Mouse (Mus musculus): ENCODE data around the gene Ttc28. TPM values are rescaled to one million over a fixed set of nuclear protein-coding genes. Genes with fewer than 3 reads are reported as not detected.

Gene Ttc28
- total and polyA plus RNA-seq, 3 experiments: 1.1 to 1.8 TPM; not detected in 1

GRCm38 (mm10) chr5:111291639-111292038 is 412.0 kb downstream of the Ttc28 start:
- no peaks in the 10 kb centered on the region for H3K36me3 ChIP-seq (ENCODE audit: control insufficient read depth in 1 of 2, insufficient read depth in 2 of 2, low read length in 2 of 2)

DNA sequence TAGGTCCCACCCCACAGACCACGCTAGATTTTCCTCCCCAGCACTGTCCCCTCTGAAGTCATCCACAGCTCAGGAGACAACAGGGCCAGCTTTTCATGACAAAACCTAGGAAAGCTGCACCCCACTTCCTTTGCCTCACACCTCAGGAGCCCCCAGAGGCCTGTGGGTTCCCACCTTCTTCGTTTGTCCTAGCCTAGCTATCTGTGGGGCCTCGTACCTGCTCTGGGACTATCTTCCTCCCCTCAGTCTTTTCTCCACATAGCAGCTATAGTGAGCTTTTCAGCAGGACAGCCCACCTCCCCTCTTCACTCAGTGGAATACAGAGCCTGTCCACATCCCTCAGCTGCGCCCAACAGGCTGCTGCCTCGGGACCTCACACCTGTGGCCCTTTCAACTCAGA is 418.2 kb downstream of the Ttc28 start:
- Histone ChIP-seq H3K27ac (ENCODE audit: control insufficient read depth, low read depth, low read length) (no peak overlapping the region), H3K36me3 (ENCODE audit: control insufficient read depth in 1 of 2, insufficient read depth in 2 of 2, low read length in 2 of 2) (no peaks in the 10 kb centered on the region), H3K4me1 (ENCODE audit: control insufficient read depth in 1 of 2, insufficient read depth in 2 of 2, low read length in 2 of 2) (no peaks in the 10 kb centered on the region), H3K9ac (ENCODE audit: control insufficient read depth, low read depth, low read length, poor library complexity, severe bottlenecking) (no peak overlapping the region), H3K27me3 (ENCODE audit: control insufficient read depth in 1 of 2, insufficient read depth in 2 of 2, low read length in 2 of 2) (no peaks in the 10 kb centered on the region; a peak in 2 of 4 replicates), H3K4me3 (ENCODE audit: control insufficient read depth in 1 of 2, insufficient read depth in 1 of 2, low read depth in 2 of 2, low read length in 2 of 2) (no peak overlapping the region), H3K79me2 (ENCODE audit: control insufficient read depth, insufficient read depth, low read length, poor library complexity) (no peaks in the 10 kb centered on the region), H3K9me3 (replicated peaks; ENCODE audit: insufficient read depth, low read length) (no peaks in the 10 kb centered on the region)
- no peak for TF ChIP-seq CHD2 (IDR thresholded peaks at IDR 0.05; ENCODE audit: low read length)
- TF ChIP-seq MXI1 (IDR thresholded peaks at IDR 0.05; ENCODE audit: low read depth, low read length): no peak
- TF ChIP-seq MYB (IDR thresholded peaks at IDR 0.05; ENCODE audit: low read depth, low read length): no peak
- TF ChIP-seq CHD1 (IDR thresholded peaks at IDR 0.05; ENCODE audit: low read depth, low read length): no peak
- TF ChIP-seq NELFE (IDR thresholded peaks at IDR 0.05; ENCODE audit: low read depth, low read length): no peak
- TF ChIP-seq UBTF (IDR thresholded peaks at IDR 0.05; ENCODE audit: borderline replicate concordance, insufficient read depth, low read depth, low read length): no peak
- no peak for TF ChIP-seq E2F4 (IDR thresholded peaks at IDR 0.05; ENCODE audit: borderline replicate concordance, low read depth, low read length)
- no peak for DNase-seq (ENCODE audit: low read depth, low spot score)

More at GRCm38 (mm10) chr5:111291639-111292038, 412.0 kb downstream of the Ttc28 start:
- TF ChIP-seq GATA1 (IDR thresholded peaks at IDR 0.05; ENCODE audit: low read depth, low read length): no peak
- TF ChIP-seq CHD2 (IDR thresholded peaks at IDR 0.05; ENCODE audit: low read length): no peak
- no peak for TF ChIP-seq GABPA (IDR thresholded peaks at IDR 0.05; ENCODE audit: low read depth, low read length)
- TF ChIP-seq USF1 (IDR thresholded peaks at IDR 0.05; ENCODE audit: low read depth, low read length): no peak
- TF ChIP-seq MYC (IDR thresholded peaks at IDR 0.05; ENCODE audit: low read depth, low read length): no peak
- no peak for TF ChIP-seq MAZ (IDR thresholded peaks at IDR 0.05; ENCODE audit: low read depth, low read length)
- no peak overlapping the region for H3K27ac ChIP-seq (ENCODE audit: control insufficient read depth, low read depth, low read length)
- H3K4me3 ChIP-seq (ENCODE audit: control insufficient read depth in 1 of 2, insufficient read depth in 1 of 2, low read depth in 2 of 2, low read length in 2 of 2): no peak overlapping the region
- H3K9me3 ChIP-seq (replicated peaks; ENCODE audit: insufficient read depth, low read length): no peaks in the 10 kb centered on the region
- no peaks in the 10 kb centered on the region; a peak in 2 of 4 replicates for H3K27me3 ChIP-seq (ENCODE audit: control insufficient read depth in 1 of 2, insufficient read depth in 2 of 2, low read length in 2 of 2)
- H3K79me2 ChIP-seq (ENCODE audit: control insufficient read depth, insufficient read depth, low read length, poor library complexity): no peaks in the 10 kb centered on the region
- H3K9ac ChIP-seq (ENCODE audit: control insufficient read depth, low read depth, low read length, poor library complexity, severe bottlenecking): no peak overlapping the region
- DNase-seq (ENCODE audit: low read depth, low spot score): no peak
- no peaks in the 10 kb centered on the region for H3K4me1 ChIP-seq (ENCODE audit: control insufficient read depth in 1 of 2, insufficient read depth in 2 of 2, low read length in 2 of 2)

DNA sequence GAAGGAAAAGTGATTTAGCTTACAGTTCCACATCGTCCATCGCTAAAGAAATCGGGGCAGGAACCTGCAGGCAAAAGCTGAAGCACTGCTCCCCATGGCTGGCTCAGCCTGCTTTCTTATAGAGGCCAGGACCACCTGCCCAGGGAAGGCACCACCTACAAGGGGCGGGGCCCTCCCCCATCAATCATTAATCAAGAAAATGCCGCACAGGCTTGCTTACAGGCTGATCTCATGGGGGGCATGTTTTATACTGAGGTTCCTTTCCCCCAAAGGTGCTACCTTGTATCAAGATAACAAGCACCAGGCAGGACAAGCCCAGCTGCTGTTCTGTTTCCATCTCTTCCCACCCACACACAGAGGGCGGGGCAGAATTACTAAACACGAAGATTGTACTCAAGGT is 419.1 kb downstream of the Ttc28 start:
- no peak for TF ChIP-seq RAD21 (IDR thresholded peaks at IDR 0.05; ENCODE audit: low read depth, low read length)
- no peak for TF ChIP-seq USF2 (IDR thresholded peaks at IDR 0.05; ENCODE audit: borderline replicate concordance in 1 of 2, insufficient read depth in 1 of 2, low read depth in 1 of 2, low read length in 2 of 2)
- TF ChIP-seq KAT2A (conservative IDR thresholded peaks at IDR 0.05; ENCODE audit: low read depth, low read length): no peak
- TF ChIP-seq POLR2AphosphoS5 (IDR thresholded peaks at IDR 0.05; ENCODE audit: borderline replicate concordance, low read depth, low read length): no peak
- TF ChIP-seq CHD2 (IDR thresholded peaks at IDR 0.05; ENCODE audit: low read length): no peak
- no peak for TF ChIP-seq MAX (IDR thresholded peaks at IDR 0.05; ENCODE audit: low read length)
- TF ChIP-seq ELF1 (IDR thresholded peaks at IDR 0.05; ENCODE audit: low read depth, low read length): no peak
- no peak for TF ChIP-seq UBTF (IDR thresholded peaks at IDR 0.05; ENCODE audit: borderline replicate concordance, insufficient read depth, low read depth, low read length)
- TF ChIP-seq NELFE (IDR thresholded peaks at IDR 0.05; ENCODE audit: low read depth, low read length): no peak
- TF ChIP-seq POLR2A (IDR thresholded peaks at IDR 0.05; ENCODE audit: control insufficient read depth in 1 of 2, insufficient read depth in 1 of 2, low read depth in 1 of 2, low read length in 2 of 2, poor library complexity in 1 of 2): no peak
- no peak for TF ChIP-seq MAZ (IDR thresholded peaks at IDR 0.05; ENCODE audit: low read depth, low read length)
- TF ChIP-seq SMC3 (IDR thresholded peaks at IDR 0.05; ENCODE audit: low read depth, low read length): no peak
- TF ChIP-seq HCFC1 (IDR thresholded peaks at IDR 0.05; ENCODE audit: low read depth, low read length): no peak
- no peak for TF ChIP-seq MYC (IDR thresholded peaks at IDR 0.05; ENCODE audit: low read depth, low read length)
- TF ChIP-seq GABPA (IDR thresholded peaks at IDR 0.05; ENCODE audit: low read depth, low read length): no peak
- no peak overlapping the region for H3K9ac ChIP-seq (ENCODE audit: control insufficient read depth, low read depth, low read length, poor library complexity, severe bottlenecking)
- no peaks in the 10 kb centered on the region for H3K9me3 ChIP-seq (replicated peaks; ENCODE audit: insufficient read depth, low read length)

More for the DNA sequence above, 419.1 kb downstream of the Ttc28 start:
- Histone ChIP-seq H3K27me3 (ENCODE audit: control insufficient read depth in 1 of 2, insufficient read depth in 2 of 2, low read length in 2 of 2) (no peaks in the 10 kb centered on the region; a peak in 2 of 4 replicates), H3K4me1 (ENCODE audit: control insufficient read depth in 1 of 2, insufficient read depth in 2 of 2, low read length in 2 of 2) (no peaks in the 10 kb centered on the region), H3K4me3 (ENCODE audit: control insufficient read depth in 1 of 2, insufficient read depth in 1 of 2, low read depth in 2 of 2, low read length in 2 of 2) (no peak overlapping the region), H3K36me3 (ENCODE audit: control insufficient read depth in 1 of 2, insufficient read depth in 2 of 2, low read length in 2 of 2) (no peaks in the 10 kb centered on the region), H3K79me2 (ENCODE audit: control insufficient read depth, insufficient read depth, low read length, poor library complexity) (no peaks in the 10 kb centered on the region), H3K27ac (ENCODE audit: control insufficient read depth, low read depth, low read length) (no peak overlapping the region)
- DNase-seq (ENCODE audit: low read depth, low spot score): peak; percentile 11

Measured in MEL (cell line).